Mouse (Mus musculus) T-cell, adult 66 days (primary cell): ENCODE data around the gene 4930470P17Rik. TPM values are rescaled to one million over a fixed set of nuclear protein-coding genes. Genes with fewer than 3 reads are reported as not detected.

Source experiments
- total RNA-seq, 2 experiments: library from RNA; stranded (reverse); gene quantifications; 3 replicates in 1 of 2; 4 replicates in 1 of 2; pipeline ENCODE4 v1.2.4; 2023

Gene 4930470P17Rik
- total RNA-seq = not detected

DNA sequence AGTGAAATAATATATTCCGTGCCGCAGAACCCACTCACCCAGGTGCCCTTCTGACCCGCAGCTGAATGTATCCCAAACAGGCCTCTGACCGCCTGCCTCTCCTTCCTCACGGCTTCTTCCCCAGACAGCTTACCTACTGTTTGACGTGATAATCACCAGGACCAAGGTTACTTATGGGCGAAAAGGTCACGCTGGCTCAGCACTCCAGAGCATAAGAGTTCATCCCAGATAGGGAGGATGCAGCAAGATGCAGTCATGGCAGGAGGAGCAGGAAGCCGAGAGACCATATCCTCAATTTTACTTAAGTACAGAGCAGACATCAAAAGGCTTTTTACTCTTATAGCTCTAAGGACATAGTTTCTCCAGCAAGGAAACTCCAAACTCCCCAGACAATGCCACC, at the start of gene 4930470P17Rik:
TSS of gene 4930470P17Rik (minus strand) at position 101 of the 400 bp plus-strand sequence.

Other genes starting within 250 kb of the 4930470P17Rik start
- 1 to 10 TPM in 1 of 2 experiments, not detected in 1; 1.2 TPM for gene Bcas1, start 174.2 kb downstream of the 4930470P17Rik start, total RNA-seq
- 10 to 100 TPM; 23.6 to 24.5 TPM for gene Pfdn4, start 105.6 kb downstream of the 4930470P17Rik start, total RNA-seq
- not detected for gene Cyp24a1, start 104.9 kb downstream of the 4930470P17Rik start, total RNA-seq
- gene Dok5, start 129.8 kb upstream of the 4930470P17Rik start, total RNA-seq = not detected